Mouse (Mus musculus) urinary bladder, postnatal 14 days (tissue): ENCODE measurements around the gene Clec4b2.
"Not testable (repeated sequence)": the region's sequence is repeated elsewhere in the genome, so short reads cannot be mapped to it uniquely, and the experiment has no call there.

ENCODE experiments used
- DNase-seq: peaks from one replicate; pipeline ENCODE4 v3.0.0; 2021; ENCODE audit warnings: low spot score

The Clec4b2 gene

GRCm38 (mm10) chr6:123172593-123172992, at the start of gene Clec4b2:
Gene Clec4b2 (plus strand): TSS chr6:123172893.
- DNase-seq = no peak

DNA sequence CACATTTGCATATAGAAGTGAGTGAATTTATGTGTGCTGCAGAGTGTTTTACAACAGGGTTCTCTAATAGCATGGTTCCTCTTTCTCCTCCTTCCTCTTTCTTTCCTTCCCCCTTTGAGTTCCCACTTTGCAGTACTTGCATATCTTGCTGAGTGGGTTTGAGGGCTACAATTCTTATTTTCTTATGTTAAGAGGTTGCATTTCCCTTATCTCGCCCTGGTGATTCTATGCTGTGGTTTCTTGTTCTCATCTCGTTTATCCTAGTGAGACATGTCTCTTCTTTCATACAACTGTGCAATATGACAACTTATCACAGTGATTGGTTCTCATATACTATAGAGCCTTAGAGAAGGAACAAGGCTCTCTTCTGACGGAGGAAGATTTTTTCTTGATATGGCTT, 49.5 kb upstream of the Clec4b2 start:
- no peak for DNase-seq

- DNase-seq = no peak
Observed at GRCm38 (mm10) chr6:123127173-123127572, 45.5 kb upstream of the Clec4b2 start.

GRCm38 (mm10) chr6:123137766-123138526, 34.7 kb upstream of the Clec4b2 start:
- not testable (repeated sequence) for DNase-seq

DNA sequence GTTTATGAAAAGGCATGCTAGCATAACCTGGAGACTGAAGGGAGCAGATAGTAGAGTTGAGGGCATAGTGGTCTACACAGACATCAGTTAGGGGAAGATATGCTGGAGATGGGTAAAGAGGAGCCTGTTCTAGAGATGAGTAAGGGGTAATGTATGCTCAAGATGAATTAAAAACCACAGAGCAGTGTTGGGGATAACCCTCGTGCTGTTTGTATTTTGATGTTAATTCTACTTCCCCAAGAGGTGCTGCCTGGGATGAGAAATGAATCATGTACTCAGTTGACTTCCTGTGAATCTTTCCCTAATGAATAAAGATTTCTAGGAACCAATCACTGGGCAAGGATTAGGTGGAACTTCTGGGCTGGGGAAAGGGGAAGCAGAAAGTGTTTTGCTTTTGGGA, 2.6 kb upstream of the Clec4b2 start:
- DNase-seq = no peak

GRCm38 (mm10) chr6:123171040-123171439, 1.7 kb upstream of the Clec4b2 start:
- DNase-seq = no peak

DNA sequence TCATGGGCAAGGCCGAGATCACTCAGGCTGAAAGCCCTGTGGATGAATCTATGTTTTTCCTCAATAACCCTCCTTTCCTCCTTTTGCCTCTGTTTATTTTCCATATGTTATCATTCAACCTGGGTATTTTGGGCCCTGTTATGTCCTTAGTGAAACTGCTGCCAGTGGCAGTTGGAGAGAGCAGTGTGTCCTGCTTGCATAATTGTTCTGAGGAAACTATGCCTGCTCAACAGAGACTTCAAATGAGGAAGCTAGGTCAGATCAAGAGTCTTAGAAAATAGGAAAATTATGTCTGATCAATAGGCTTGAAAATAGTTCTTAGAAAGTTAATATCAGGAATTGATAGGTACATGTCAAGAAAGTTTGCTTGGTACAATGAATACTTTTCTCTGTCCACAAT, 2.9 kb downstream of the Clec4b2 start:
- no peak for DNase-seq

- not testable (repeated sequence) for DNase-seq
Observed at GRCm38 (mm10) chr6:123184862-123185261, 12.2 kb downstream of the Clec4b2 start.

DNA sequence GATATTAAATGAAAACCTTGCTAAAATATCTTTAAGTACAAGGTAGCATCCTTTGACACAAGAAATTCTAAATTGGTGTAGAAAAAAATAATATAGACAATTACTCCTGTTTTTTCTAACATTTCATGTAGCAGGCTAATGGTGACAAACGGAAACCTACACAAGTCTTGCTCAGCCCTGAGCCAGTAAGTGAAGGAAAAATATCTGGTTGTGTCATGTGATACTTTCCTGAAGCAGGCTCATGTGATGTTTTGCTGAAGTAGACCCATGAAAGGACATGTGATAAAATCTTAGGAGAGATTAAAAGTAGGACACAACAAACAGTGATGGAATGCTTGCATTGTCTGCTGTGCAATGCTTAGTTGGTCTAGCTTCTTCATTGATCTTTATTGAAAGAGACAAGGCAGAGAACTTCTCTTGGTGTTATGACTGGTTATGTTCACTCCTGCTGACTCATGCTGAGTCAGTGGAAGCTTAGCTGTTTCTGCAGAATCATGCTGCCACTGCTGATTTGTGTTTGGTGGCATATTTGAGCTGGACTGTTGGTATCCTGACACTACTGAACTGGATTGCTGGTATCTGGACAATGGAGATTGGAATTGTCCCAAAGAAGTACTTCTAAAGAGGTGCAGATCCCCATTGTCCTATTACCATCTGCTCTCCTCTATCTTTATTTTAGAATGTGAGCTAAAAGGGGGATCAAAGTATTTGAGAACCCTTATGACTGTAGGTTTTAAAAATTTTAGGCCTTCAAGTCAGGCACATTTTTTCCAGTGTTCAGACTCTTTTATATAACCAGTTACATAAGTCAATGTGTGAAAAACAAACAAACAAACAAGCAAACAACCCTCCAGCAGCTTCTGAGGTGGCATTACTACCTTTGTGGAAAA, 34.7 kb downstream of the Clec4b2 start:
- DNase-seq = no peak

GRCm38 (mm10) chr6:123208077-123208439, 35.4 kb downstream of the Clec4b2 start:
- DNase-seq = not testable (repeated sequence)

GRCm38 (mm10) chr6:123211726-123212125, 39.0 kb downstream of the Clec4b2 start:
- no peak for DNase-seq

GRCm38 (mm10) chr6:123227519-123228166, 55.0 kb downstream of the Clec4b2 start:
- DNase-seq = no peak

- no peak for DNase-seq
Observed at GRCm38 (mm10) chr6:123229644-123230043, 57.0 kb downstream of the Clec4b2 start, which contains the start of gene Clec4n. Gene Clec4n (plus strand): TSS chr6:123229843.

GRCm38 (mm10) chr6:123231149-123231548, 58.5 kb downstream of the Clec4b2 start:
- no peak for DNase-seq

DNA sequence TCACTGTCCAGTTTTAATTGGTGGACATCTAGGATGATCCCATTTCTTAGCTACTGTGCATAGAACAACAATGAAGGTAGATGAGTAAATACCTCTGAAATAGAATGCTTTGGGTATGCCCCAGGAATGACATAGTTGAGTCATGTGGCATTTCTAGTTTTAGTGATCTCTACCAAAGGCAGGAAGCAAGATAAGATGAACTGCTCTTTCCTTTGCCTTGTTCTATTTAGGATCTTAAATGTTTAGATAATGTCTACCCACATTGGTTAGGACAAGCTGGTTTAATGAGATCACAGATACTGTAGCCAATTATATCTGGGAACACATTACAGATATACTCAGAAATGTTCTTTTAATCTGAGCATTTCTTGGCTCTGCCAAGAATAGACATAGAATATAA, 64.9 kb downstream of the Clec4b2 start:
- no peak for DNase-seq

DNA sequence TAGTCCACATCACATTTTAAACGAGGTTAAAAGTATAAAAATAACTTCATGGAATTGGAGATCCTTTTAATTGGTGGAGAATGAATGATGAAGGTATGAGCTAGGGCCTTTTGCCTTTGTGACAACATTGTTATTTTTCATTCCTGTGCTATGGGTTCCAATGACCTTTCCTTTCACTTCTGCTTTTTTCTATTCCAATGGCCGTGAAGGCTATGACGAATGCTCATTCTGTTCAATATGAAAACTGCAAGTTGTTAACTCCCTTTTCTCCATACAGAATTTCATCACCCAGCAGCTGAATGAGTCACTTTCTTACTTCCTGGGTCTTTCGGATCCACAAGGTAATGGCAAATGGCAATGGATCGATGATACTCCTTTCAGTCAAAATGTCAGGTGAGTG, 71.5 kb downstream of the Clec4b2 start:
- no peak for DNase-seq

- DNase-seq = not testable (repeated sequence)
Observed at GRCm38 (mm10) chr6:123248862-123249261, 76.2 kb downstream of the Clec4b2 start.

- no peak for DNase-seq
Observed at GRCm38 (mm10) chr6:123252735-123253134, 80.0 kb downstream of the Clec4b2 start.
